Mouse (Mus musculus): Measurements from ENCODE around the gene Aldh1a2. TPM values are rescaled to one million over a fixed set of nuclear protein-coding genes. Genes with fewer than 3 reads are reported as not detected.
A peak's percentile ranks its signal among the peaks of the same experiment; 100 is the strongest.

Aldh1a2 gene
- total RNA-seq, 2 experiments from 2014 or later: 4.7 to 6.1 TPM

GRCm38 (mm10) chr9:71278741-71279140 lies 63.2 kb downstream of the Aldh1a2 start:
- intact Hi-C loops (cut with DNase I; ENCODE audit: low total_unique reads): no loop called here
- DNase-seq: no peak

- intact Hi-C loops (cut with DNase I; ENCODE audit: low total_unique reads): no loop called here
Observed at GRCm38 (mm10) chr9:71283156-71283555, 67.6 kb downstream of the Aldh1a2 start.

GRCm38 (mm10) chr9:71285231-71285630 lies 69.6 kb downstream of the Aldh1a2 start:
- intact Hi-C loops (cut with DNase I; ENCODE audit: low total_unique reads): no loop called here
- DNase-seq: no peak

More at GRCm38 (mm10) chr9:71283156-71283555, 67.6 kb downstream of the Aldh1a2 start:
- DNase-seq: no peak

- no peak for DNase-seq
- intact Hi-C loops (cut with DNase I; ENCODE audit: low total_unique reads): no loop called here
Observed at GRCm38 (mm10) chr9:71286420-71286819, 70.8 kb downstream of the Aldh1a2 start.

GRCm38 (mm10) chr9:71288738-71289137 lies 73.1 kb downstream of the Aldh1a2 start:
- intact Hi-C loops (cut with DNase I; ENCODE audit: low total_unique reads): no loop called here
- DNase-seq: no peak

- no peak for DNase-seq
- intact Hi-C loops (cut with DNase I; ENCODE audit: low total_unique reads): no loop called here
Observed at GRCm38 (mm10) chr9:71289810-71290209, 74.2 kb downstream of the Aldh1a2 start.

GRCm38 (mm10) chr9:71290730-71291129 lies 75.1 kb downstream of the Aldh1a2 start:
- no peak for DNase-seq
- intact Hi-C loops (cut with DNase I; ENCODE audit: low total_unique reads): no loop called here

GRCm38 (mm10) chr9:71295501-71295900 lies 79.9 kb downstream of the Aldh1a2 start:
- intact Hi-C loops (cut with DNase I; ENCODE audit: low total_unique reads): no loop called here

GRCm38 (mm10) chr9:71303594-71303993 lies 88.0 kb downstream of the Aldh1a2 start:
- no peak for DNase-seq
- intact Hi-C loops (cut with DNase I; ENCODE audit: low total_unique reads): no loop called here

More at GRCm38 (mm10) chr9:71295501-71295900, 79.9 kb downstream of the Aldh1a2 start:
- DNase-seq: no peak

GRCm38 (mm10) chr9:71307106-71307789 lies 91.7 kb downstream of the Aldh1a2 start:
- intact Hi-C loops (cut with DNase I; ENCODE audit: low total_unique reads): no loop called here
- peak; percentile 20 for DNase-seq

GRCm38 (mm10) chr9:71315960-71316359 lies 100.4 kb downstream of the Aldh1a2 start:
- DNase-seq: no peak
- intact Hi-C loops (cut with DNase I; ENCODE audit: low total_unique reads): no loop called here

- peak; percentile 54 for DNase-seq
- intact Hi-C loops (cut with DNase I; ENCODE audit: low total_unique reads): no loop called here
Observed at GRCm38 (mm10) chr9:71317096-71317920, 101.7 kb downstream of the Aldh1a2 start.

- intact Hi-C loops (cut with DNase I; ENCODE audit: low total_unique reads): no loop called here
- no peak for DNase-seq
Observed at GRCm38 (mm10) chr9:71317921-71318241, 102.3 kb downstream of the Aldh1a2 start.

- intact Hi-C loops (cut with DNase I; ENCODE audit: low total_unique reads): no loop called here
Observed at GRCm38 (mm10) chr9:71319776-71320175, 104.2 kb downstream of the Aldh1a2 start.

GRCm38 (mm10) chr9:71320246-71321155 lies 104.9 kb downstream of the Aldh1a2 start:
- intact Hi-C loops (cut with DNase I; ENCODE audit: low total_unique reads): no loop called here
- no peak for DNase-seq

More at GRCm38 (mm10) chr9:71319776-71320175, 104.2 kb downstream of the Aldh1a2 start:
- peak; percentile 56 for DNase-seq

GRCm38 (mm10) chr9:71321436-71321835 lies 105.8 kb downstream of the Aldh1a2 start:
- DNase-seq: no peak
- intact Hi-C loops (cut with DNase I; ENCODE audit: low total_unique reads): no loop called here

GRCm38 (mm10) chr9:71321871-71322270 lies 106.3 kb downstream of the Aldh1a2 start:
- peak; percentile 31 for DNase-seq
- intact Hi-C loops (cut with DNase I; ENCODE audit: low total_unique reads): no loop called here

GRCm38 (mm10) chr9:71323303-71323952 lies 107.8 kb downstream of the Aldh1a2 start:
- intact Hi-C loops (cut with DNase I; ENCODE audit: low total_unique reads): no loop called here
- DNase-seq: no peak

GRCm38 (mm10) chr9:71324060-71324459 lies 108.5 kb downstream of the Aldh1a2 start:
- intact Hi-C loops (cut with DNase I; ENCODE audit: low total_unique reads): no loop called here
- peak; percentile 12 for DNase-seq

Data from gastrocnemius, postnatal 14 days (tissue).